Mouse (Mus musculus) CH12.LX (cell line): ENCODE data around the gene Stx8.

Experiments used
- CTCF ChIP-seq, 2 experiments: IDR thresholded peaks in 1 of 2; conservative IDR thresholded peaks in 1 of 2; 2 replicates each; pipeline ENCODE4 v1.5.1; 2011 to 2012; ENCODE audit warnings: low read depth in 2 of 2, low read length in 2 of 2, improper control_type of control experiment in 1 of 2, inconsistent platforms in 1 of 2, mild to moderate bottlenecking in 1 of 2, moderate library complexity in 1 of 2
- EP300 ChIP-seq: IDR thresholded peaks from 2 replicates; pipeline ENCODE4 v1.6.1; 2011; ENCODE audit warnings: low read length, improper control_type of control experiment
- MAX ChIP-seq: IDR thresholded peaks from 2 replicates; pipeline ENCODE4 v1.6.1; 2011; ENCODE audit warnings: low read length, improper control_type of control experiment
- POLR2A ChIP-seq: IDR thresholded peaks from 2 replicates; pipeline ENCODE4 v1.6.1; 2011; ENCODE audit warnings: low read depth, mild to moderate bottlenecking, improper control_type of control experiment, low read length
- RCOR1 ChIP-seq: conservative IDR thresholded peaks from 2 replicates; pipeline ENCODE4 v1.6.1; 2012; ENCODE audit warnings: low read depth, mild to moderate bottlenecking, inconsistent platforms, low read length, improper control_type of control experiment
- USF1 ChIP-seq: IDR thresholded peaks from 2 replicates; pipeline ENCODE4 v1.6.1; 2014; ENCODE audit warnings: low read depth, mild to moderate bottlenecking, inconsistent platforms, low read length, improper control_type of control experiment
- ZKSCAN1 ChIP-seq: IDR thresholded peaks from 2 replicates; pipeline ENCODE4 v1.6.1; 2012; ENCODE audit warnings: low read depth, inconsistent platforms, low read length, improper control_type of control experiment, borderline replicate concordance

- TF ChIP-seq USF1 (no peak), CTCF (conservative IDR thresholded peaks at IDR 0.05 in 1 of 2, IDR thresholded peaks at IDR 0.05 in 1 of 2; ENCODE audit: low read depth in 2 of 2, low read length in 2 of 2) (0 out of 4 replicates have a peak, but pooled peaks of 1 of the 2 experiments have one; percentile 30), POLR2A (no peak), RCOR1 (no peak), MAX (no peak), EP300 (no peak), ZKSCAN1 (no peak)
These were observed 60.6 kb downstream of the Stx8 start for GRCm38 (mm10) chr11:68026590-68026989.
